Comparison of ENCODE assay signal across 16 mouse cellular contexts in genomic region chr11:67741569-67741968, GRCm38 (mm10). TPM values are rescaled to one million over a fixed set of nuclear protein-coding genes. Genes with fewer than 3 reads are reported as not detected.
"Had no signal": no experiment of that assay in that cellular context is flagged by ENCODE, and none has a peak within 500 bp of the region (broad histone marks: within the 10 kb centered on the region; RNA-seq: fewer than 3 reads in every experiment).

No protein-coding gene starts in this region.

- H3K27me3 ChIP-seq: limb, embryonic 13.5 days; midbrain, embryonic 12.5 days had no signal

- H3K4me3 ChIP-seq: limb, embryonic 13.5 days; midbrain, embryonic 12.5 days had no signal

- H3K4me2 ChIP-seq: limb, embryonic 13.5 days; midbrain, embryonic 12.5 days had no signal

- H3K9me3 ChIP-seq: limb, embryonic 13.5 days; midbrain, embryonic 12.5 days had no signal

- H3K27ac ChIP-seq: limb, embryonic 13.5 days; liver, embryonic 14.5 days; midbrain, embryonic 12.5 days had no signal

- H3K36me3 ChIP-seq: limb, embryonic 13.5 days; midbrain, embryonic 12.5 days had no signal

- H3K4me1 ChIP-seq: limb, embryonic 13.5 days; midbrain, embryonic 12.5 days had no signal

- DNase-seq: kidney, adult 8-10 months; kidney, postnatal 4 days; left cerebral cortex, postnatal 4 days; lung, adult 18-20 months; right cerebral cortex, postnatal 14 days; thymus, postnatal 4 days had no signal

- H3K9ac ChIP-seq: limb, embryonic 13.5 days; liver, embryonic 14.5 days; midbrain, embryonic 12.5 days had no signal

RNA-seq across cellular contexts. Expression of gene Glp2r, which starts 29.4 kb away (rescaled TPM):
- total RNA-seq: megakaryocyte-erythroid progenitor cell, adult 5-6 weeks had no signal
- polyA plus RNA-seq: liver, adult 2 months; midbrain, embryonic 12.5 days; neural tube, embryonic 14.5 days had no signal

RNA-seq across cellular contexts. Expression of gene Gsg1l2, which starts 32.8 kb away (rescaled TPM):
- total RNA-seq: layer of hippocampus, postnatal 25 days; left cerebral cortex, postnatal 4 days; liver, adult 2 months; megakaryocyte-erythroid progenitor cell, adult 5-6 weeks; midbrain, postnatal 0 days had no signal
- polyA plus RNA-seq: kidney, embryonic 16.5 days; limb, embryonic 13.5 days; liver, adult 2 months; liver, embryonic 14.5 days; midbrain, embryonic 12.5 days; midbrain, postnatal 0 days; neural tube, embryonic 14.5 days had no signal

RNA-seq across cellular contexts. Expression of gene Rcvrn, which starts 46.4 kb away (rescaled TPM):
- total RNA-seq: liver, adult 2 months; megakaryocyte-erythroid progenitor cell, adult 5-6 weeks; midbrain, postnatal 0 days had no signal
- polyA plus RNA-seq: kidney, embryonic 16.5 days; limb, embryonic 13.5 days; liver, adult 2 months; liver, embryonic 14.5 days; midbrain, embryonic 12.5 days; midbrain, postnatal 0 days; neural tube, embryonic 14.5 days; stomach, embryonic 16.5 days had no signal

RNA-seq across cellular contexts. Expression of gene Dhrs7c, which starts 56.4 kb away (rescaled TPM):
- total RNA-seq: layer of hippocampus, postnatal 25 days; liver, adult 2 months; megakaryocyte-erythroid progenitor cell, adult 5-6 weeks; midbrain, postnatal 0 days had no signal
- polyA plus RNA-seq: liver, adult 2 months; liver, embryonic 14.5 days; midbrain, embryonic 12.5 days; neural tube, embryonic 14.5 days had no signal
